Mouse (Mus musculus) intestine, postnatal 0 days (tissue): ENCODE measurements at regions not wholly inside any gene's neighbourhood (a gene's known extent, or its start where the extent isn't known, plus 50 kb on each side); places are given as distances from the start of the nearest gene placed in this dataset.

Experiments
- ATAC-seq: fragments of 200-750 bp; cut with Nextera tagmentation; 2 replicates; pipeline ENCODE4 v1.8.0; 2017; ENCODE audit warnings: mild to moderate bottlenecking, moderate TSS enrichment, moderate library complexity
- H3K27ac ChIP-seq: fragments of 300-500 bp; sonication (generic); 2 replicates; pipeline ENCODE4 v1.5.1; 2014; ENCODE audit warnings: mild to moderate bottlenecking, low read depth, low read length, moderate library complexity
- H3K27me3 ChIP-seq: fragments of 300-500 bp; sonication (generic); replicated peaks from 2 replicates; pipeline ENCODE4 v1.6.1; 2014; ENCODE audit warnings: low read length, mixed read lengths; ENCODE audit not compliant: control insufficient read depth, insufficient read depth
- H3K36me3 ChIP-seq: fragments of 300-500 bp; sonication (generic); 2 replicates; pipeline ENCODE4 v1.6.1; 2014; ENCODE audit warnings: mild to moderate bottlenecking, moderate library complexity; ENCODE audit not compliant: control insufficient read depth, insufficient read depth
- H3K4me1 ChIP-seq: fragments of 300-500 bp; sonication (generic); replicated peaks from 2 replicates; pipeline ENCODE4 v1.6.1; 2014; ENCODE audit warnings: antibody characterized with exemption, low read length, mixed read lengths; ENCODE audit not compliant: control insufficient read depth, insufficient read depth
- H3K4me2 ChIP-seq: fragments of 300-500 bp; sonication (generic); replicated peaks from 2 replicates; pipeline ENCODE4 v1.6.1; 2014; ENCODE audit warnings: low read depth, mild to moderate bottlenecking, moderate library complexity
- H3K4me3 ChIP-seq: fragments of 300-500 bp; sonication (generic); 2 replicates; pipeline ENCODE4 v1.5.1; 2014; ENCODE audit warnings: low read depth, low read length
- H3K9ac ChIP-seq: fragments of 300-500 bp; sonication (generic); 2 replicates; pipeline ENCODE4 v1.6.1; 2014; ENCODE audit warnings: mild to moderate bottlenecking, low read depth, low read length
- H3K9me3 ChIP-seq: fragments of 300-500 bp; sonication (generic); 2 replicates; pipeline ENCODE4 v1.6.1; 2016; ENCODE audit warnings: mixed run types; ENCODE audit not compliant: control insufficient read depth
- CTCF ChIP-seq: sonication (generic); IDR thresholded peaks from 2 replicates; pipeline ENCODE4 v1.5.1; 2016; ENCODE audit warnings: low read depth, mild to moderate bottlenecking, control low read depth, antibody characterized with exemption, moderate library complexity
- WGBS: fragments of 180-500 bp; shearing (Covaris S2); extraction: QIAGEN DNeasy Blood & Tissue Kit; methylation state at CpG from one replicate; pipeline ENCODE4 v1.1.7; 2014; 5-methylcytosine and 5-hydroxymethylcytosine counted together

- H3K4me2 ChIP-seq = no peak overlapping the region
- WGBS = 43% methylated on average over 4 of the region's 4 CpGs
- H3K4me3 ChIP-seq = no peak overlapping the region
- no peak overlapping the region for H3K9ac ChIP-seq
- no peaks in the 10 kb centered on the region for H3K4me1 ChIP-seq
- no peaks in the 10 kb centered on the region for H3K9me3 ChIP-seq
- no peak for ATAC-seq
- no peaks in the 10 kb centered on the region for H3K36me3 ChIP-seq
- TF ChIP-seq CTCF = peak; percentile 75
- no peak overlapping the region for H3K27ac ChIP-seq
- H3K27me3 ChIP-seq = no peaks in the 10 kb centered on the region
Measured at GRCm38 (mm10) chr2:21940797-21941487, 286.4 kb upstream of the Myo3a start.

GRCm38 (mm10) chr2:21941488-21942000, 285.8 kb upstream of the Myo3a start:
- H3K27ac ChIP-seq = no peak overlapping the region
- no peak for TF ChIP-seq CTCF
- 78% methylated on average over 2 of the region's 2 CpGs for WGBS

GRCm38 (mm10) chr2:21943676-21944075, 283.6 kb upstream of the Myo3a start:
- H3K27me3 ChIP-seq = no peaks in the 10 kb centered on the region
- no peaks in the 10 kb centered on the region for H3K9me3 ChIP-seq
- WGBS = 89% methylated on average over 2 of the region's 2 CpGs
- no peaks in the 10 kb centered on the region for H3K36me3 ChIP-seq
- H3K4me2 ChIP-seq = no peak overlapping the region
- H3K4me1 ChIP-seq = no peaks in the 10 kb centered on the region
- H3K9ac ChIP-seq = no peak overlapping the region
- no peak overlapping the region for H3K27ac ChIP-seq
- ATAC-seq = no peak
- H3K4me3 ChIP-seq = no peak overlapping the region
- TF ChIP-seq CTCF = no peak

More at GRCm38 (mm10) chr2:21941488-21942000, 285.8 kb upstream of the Myo3a start:
- Histone ChIP-seq H3K9ac (no peak overlapping the region), H3K4me3 (no peak overlapping the region), H3K27me3 (no peaks in the 10 kb centered on the region), H3K4me2 (no peak overlapping the region), H3K36me3 (no peaks in the 10 kb centered on the region), H3K4me1 (no peaks in the 10 kb centered on the region), H3K9me3 (no peaks in the 10 kb centered on the region)
- no peak for ATAC-seq

- H3K27me3 ChIP-seq = no peaks in the 10 kb centered on the region
- no peaks in the 10 kb centered on the region for H3K4me1 ChIP-seq
- H3K4me2 ChIP-seq = no peak overlapping the region
- H3K27ac ChIP-seq = no peak overlapping the region
- no peak for TF ChIP-seq CTCF
- no peak for ATAC-seq
- no peak overlapping the region for H3K4me3 ChIP-seq
- no peaks in the 10 kb centered on the region for H3K9me3 ChIP-seq
- H3K9ac ChIP-seq = no peak overlapping the region
- 94% methylated on average over 2 of the region's 2 CpGs for WGBS
- no peaks in the 10 kb centered on the region for H3K36me3 ChIP-seq
Measured at GRCm38 (mm10) chr2:21946484-21946883, 280.8 kb upstream of the Myo3a start.

- no peak overlapping the region for H3K4me3 ChIP-seq
- no peaks in the 10 kb centered on the region for H3K36me3 ChIP-seq
- no peaks in the 10 kb centered on the region for H3K27me3 ChIP-seq
- no peak overlapping the region for H3K9ac ChIP-seq
- no peak overlapping the region for H3K27ac ChIP-seq
- H3K4me2 ChIP-seq = no peak overlapping the region
- no peaks in the 10 kb centered on the region for H3K9me3 ChIP-seq
- no peak for TF ChIP-seq CTCF
- 70% methylated on average over 3 of the region's 3 CpGs for WGBS
- no peak for ATAC-seq
- no peaks in the 10 kb centered on the region for H3K4me1 ChIP-seq
Measured at GRCm38 (mm10) chr2:21951279-21951678, 276.0 kb upstream of the Myo3a start.

- no peaks in the 10 kb centered on the region for H3K27me3 ChIP-seq
- no peak overlapping the region for H3K4me3 ChIP-seq
- no peak for ATAC-seq
- H3K4me1 ChIP-seq = no peaks in the 10 kb centered on the region
- WGBS = 61% methylated on average over 3 of the region's 3 CpGs
- no peak overlapping the region for H3K9ac ChIP-seq
- H3K27ac ChIP-seq = no peak overlapping the region
- H3K4me2 ChIP-seq = no peak overlapping the region
- H3K36me3 ChIP-seq = no peaks in the 10 kb centered on the region
- TF ChIP-seq CTCF = no peak
- no peaks in the 10 kb centered on the region for H3K9me3 ChIP-seq
Measured at GRCm38 (mm10) chr2:21956112-21956963, 271.0 kb upstream of the Myo3a start.
